Mouse (Mus musculus) natural killer cell, adult 2 months (primary cell): ENCODE measurements around the gene Dnah14.

Source experiments
- DNase-seq, 2 experiments: peaks; one replicate each; pipeline ENCODE4 v3.0.0; 2022; ENCODE audit warnings: low spot score in 2 of 2

Dnah14 gene

DNA sequence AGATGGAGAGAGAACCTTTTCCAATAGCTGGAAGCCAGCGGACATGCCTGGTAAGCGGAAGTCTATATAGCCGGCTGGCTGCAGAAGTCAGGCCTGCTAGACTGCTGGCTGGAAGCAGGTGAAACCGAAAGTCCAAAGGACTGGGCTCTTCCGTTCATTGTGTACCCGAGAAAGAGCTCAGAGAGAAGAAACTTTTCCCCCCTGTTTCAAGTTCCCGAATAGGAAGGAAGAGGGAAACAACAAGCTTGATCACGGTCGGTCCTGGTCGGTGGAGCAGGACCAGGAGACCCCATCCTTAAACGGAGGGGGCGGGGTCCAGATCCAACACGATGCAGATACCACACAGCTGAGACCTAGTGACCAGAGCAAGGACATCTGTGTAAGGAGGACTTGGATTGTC is 276.1 kb downstream of the Dnah14 start:
- peak; percentile 43 to 44 for DNase-seq

DNA sequence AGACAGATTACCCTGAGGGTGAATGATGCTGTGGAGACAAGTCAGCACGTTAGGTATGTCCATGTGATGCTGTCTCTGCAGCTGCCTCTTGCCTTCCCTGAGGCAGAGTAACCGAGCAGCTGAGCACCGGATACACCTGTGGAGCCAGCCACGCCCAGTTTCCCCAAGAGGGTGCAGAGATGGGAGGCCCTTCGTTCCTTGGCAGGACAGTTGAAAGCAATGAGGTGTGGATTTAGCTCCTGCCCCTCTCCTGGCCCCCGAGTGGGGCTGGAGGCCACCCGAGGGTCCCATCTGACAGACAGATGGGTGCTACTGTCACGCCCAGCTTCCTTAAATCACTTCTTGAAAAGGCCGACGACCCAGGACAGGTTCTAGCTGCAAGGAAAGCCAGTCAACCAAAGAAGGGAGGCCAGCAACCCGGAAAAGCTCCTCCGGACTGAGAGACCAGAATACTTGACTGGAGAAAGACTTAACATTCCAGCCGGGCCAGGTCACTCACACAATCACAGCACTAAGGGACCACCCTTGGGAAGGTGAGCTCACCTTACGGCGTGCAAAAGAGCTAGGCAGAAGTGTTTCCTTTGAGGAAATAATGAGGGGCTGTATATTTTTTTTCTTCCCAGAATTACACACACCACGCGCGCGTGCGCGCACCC is 276.9 kb downstream of the Dnah14 start:
- peak; percentile 39 to 84 for DNase-seq

GRCm38 (mm10) chr1:181854829-181855228 is 278.5 kb downstream of the Dnah14 start:
- no peak for DNase-seq

GRCm38 (mm10) chr1:181856329-181856728 is 280.0 kb downstream of the Dnah14 start:
- DNase-seq: no peak

DNA sequence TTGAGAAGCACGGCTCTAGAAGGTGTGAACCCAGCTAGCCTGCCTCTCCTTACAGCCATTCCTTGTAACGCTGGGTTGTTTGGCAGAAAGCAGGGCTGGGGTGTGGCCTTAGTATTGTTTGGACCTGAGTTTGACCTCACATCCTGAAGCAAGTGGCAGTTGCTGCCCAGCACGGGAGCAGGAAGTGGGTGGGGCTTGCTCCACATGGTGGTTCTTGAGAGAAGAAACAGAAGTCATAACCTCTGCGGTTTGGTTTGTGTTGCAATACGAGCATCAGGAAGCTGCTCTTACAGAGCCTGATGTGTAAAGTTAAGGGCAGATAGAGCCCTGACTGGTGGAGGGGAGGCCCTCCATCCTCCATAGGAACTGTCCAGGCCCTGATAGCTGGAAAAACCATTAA is 284.3 kb downstream of the Dnah14 start:
- peak; percentile 92 to 94 for DNase-seq

DNA sequence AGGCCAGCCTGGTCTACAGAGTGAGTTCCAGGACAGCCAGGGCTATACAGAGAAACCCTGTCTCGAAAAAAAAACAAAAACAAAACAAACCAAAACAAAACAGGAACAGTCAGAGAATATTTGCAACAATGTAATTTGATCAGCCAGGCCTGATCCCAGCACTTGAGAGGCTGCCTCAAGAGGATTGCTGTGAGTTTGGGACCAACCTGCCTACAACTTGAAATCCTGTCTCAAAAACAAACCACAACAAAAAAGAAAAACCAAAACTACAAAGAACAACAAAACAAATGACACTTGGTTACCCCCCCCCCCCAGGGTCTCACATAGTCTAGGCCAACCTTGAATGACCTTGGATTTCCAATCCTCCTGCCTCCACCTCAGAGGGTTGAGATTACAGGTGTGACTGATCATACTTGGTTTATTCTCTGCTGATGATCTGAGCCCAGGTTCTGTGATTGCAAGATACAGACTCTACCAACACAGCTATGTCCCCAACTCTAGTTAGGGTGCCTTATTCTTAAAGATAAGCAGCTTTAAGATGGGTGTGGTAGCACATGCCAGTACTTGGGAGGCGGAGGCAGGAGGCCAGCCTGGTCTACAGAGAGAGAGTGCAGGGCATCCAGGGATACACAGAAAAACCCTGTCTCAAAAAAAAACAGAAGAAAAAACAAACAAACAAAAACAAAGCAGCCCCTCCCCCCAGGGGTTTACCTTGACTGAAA is 285.0 kb downstream of the Dnah14 start:
- DNase-seq: no peak

DNA sequence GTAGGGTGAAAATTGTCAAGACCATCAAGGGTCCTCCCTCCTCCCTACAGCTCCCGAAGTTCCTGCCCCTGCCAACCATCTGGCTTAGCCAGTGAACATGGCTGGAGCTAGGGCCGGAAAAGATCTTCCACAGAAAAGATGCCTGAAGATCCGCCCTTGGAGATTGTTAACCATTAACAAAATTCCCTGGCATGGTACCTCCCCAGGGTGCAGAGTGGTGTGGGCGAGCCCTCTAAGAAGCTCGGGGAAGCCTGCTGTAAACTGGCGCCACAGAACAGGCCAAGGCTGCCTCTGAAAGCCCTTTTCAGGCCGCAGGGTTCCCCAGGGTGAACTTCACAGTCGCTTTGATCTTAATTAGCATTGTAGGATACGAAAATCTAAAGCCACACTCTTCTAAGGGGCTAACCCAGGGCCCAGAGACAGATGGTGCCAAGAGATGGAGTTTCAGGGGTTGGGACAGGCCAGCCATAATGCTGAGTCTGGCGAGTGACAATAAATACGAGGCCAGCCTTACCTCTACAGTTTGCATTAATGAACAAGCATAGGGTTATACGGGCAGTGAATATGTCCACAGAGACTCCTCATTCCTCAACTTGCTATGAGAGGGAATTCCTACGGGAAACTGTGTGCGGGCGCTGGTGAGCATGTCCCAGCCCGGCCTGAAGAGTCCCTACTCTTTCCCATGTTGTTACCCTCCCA is 286.5 kb downstream of the Dnah14 start:
- DNase-seq: no peak

GRCm38 (mm10) chr1:181863431-181863830 is 287.1 kb downstream of the Dnah14 start:
- no peak for DNase-seq
